Mouse (Mus musculus): ENCODE measurements around the gene Klhl29. TPM values are rescaled to one million over a fixed set of nuclear protein-coding genes. Genes with fewer than 3 reads are reported as not detected.

Gene Klhl29
- polyA plus RNA-seq, 1 experiment from 2014 or later = 0.50 TPM

- 70% methylated on average over 5 of the region's 5 CpGs for WGBS
- H3K9ac ChIP-seq (ENCODE audit: low read length) = no peak overlapping the region
- H3K36me3 ChIP-seq (ENCODE audit: control insufficient read depth, insufficient read depth, low read length) = no peaks in the 10 kb centered on the region
- H3K4me3 ChIP-seq (ENCODE audit: control insufficient read depth in 1 of 2, insufficient read depth in 1 of 2, low read depth in 1 of 2, low read length in 2 of 2) = no peak overlapping the region
- no peaks in the 10 kb centered on the region for H3K9me3 ChIP-seq (ENCODE audit: control insufficient read depth, low read length)
- ATAC-seq (ENCODE audit: insufficient number of reproducible peaks, insufficient read depth, low FRiP score, low read depth) = no peak
- no peaks in the 10 kb centered on the region for H3K4me1 ChIP-seq (ENCODE audit: control insufficient read depth in 2 of 2, insufficient read depth in 2 of 2, low read length in 2 of 2)
- H3K4me2 ChIP-seq (ENCODE audit: low read length) = no peak overlapping the region
- H3K27me3 ChIP-seq (ENCODE audit: control insufficient read depth, insufficient read depth, low read length) = no peaks in the 10 kb centered on the region
- no peak overlapping the region for H3K27ac ChIP-seq (replicated peaks in 1 of 2; ENCODE audit: control insufficient read depth in 1 of 2, insufficient read depth in 1 of 2, low read depth in 2 of 2, low read length in 2 of 2)
Measured at GRCm38 (mm10) chr12:5147346-5148035, 228.0 kb downstream of the Klhl29 start.

- Histone ChIP-seq H3K27me3 (ENCODE audit: control insufficient read depth, insufficient read depth, low read length) (no peaks in the 10 kb centered on the region), H3K4me3 (ENCODE audit: control insufficient read depth in 1 of 2, insufficient read depth in 1 of 2, low read depth in 1 of 2, low read length in 2 of 2) (no peak overlapping the region), H3K9me3 (ENCODE audit: control insufficient read depth, low read length) (no peaks in the 10 kb centered on the region), H3K9ac (ENCODE audit: low read length) (no peak overlapping the region), H3K36me3 (ENCODE audit: control insufficient read depth, insufficient read depth, low read length) (no peaks in the 10 kb centered on the region), H3K4me2 (ENCODE audit: low read length) (no peak overlapping the region), H3K4me1 (ENCODE audit: control insufficient read depth in 2 of 2, insufficient read depth in 2 of 2, low read length in 2 of 2) (no peaks in the 10 kb centered on the region), H3K27ac (replicated peaks in 1 of 2; ENCODE audit: control insufficient read depth in 1 of 2, insufficient read depth in 1 of 2, low read depth in 2 of 2, low read length in 2 of 2) (no peak overlapping the region)
- ATAC-seq (ENCODE audit: insufficient number of reproducible peaks, insufficient read depth, low FRiP score, low read depth) = no peak
- 56% methylated on average over 5 of the region's 5 CpGs for WGBS
Measured at GRCm38 (mm10) chr12:5143903-5144781, 231.3 kb downstream of the Klhl29 start.

GRCm38 (mm10) chr12:5143224-5143623, 232.3 kb downstream of the Klhl29 start:
- no peak for ATAC-seq (ENCODE audit: insufficient number of reproducible peaks, insufficient read depth, low FRiP score, low read depth)
- Histone ChIP-seq H3K4me2 (ENCODE audit: low read length) (no peak overlapping the region), H3K4me3 (ENCODE audit: control insufficient read depth in 1 of 2, insufficient read depth in 1 of 2, low read depth in 1 of 2, low read length in 2 of 2) (no peak overlapping the region), H3K36me3 (ENCODE audit: control insufficient read depth, insufficient read depth, low read length) (no peaks in the 10 kb centered on the region), H3K27me3 (ENCODE audit: control insufficient read depth, insufficient read depth, low read length) (no peaks in the 10 kb centered on the region), H3K27ac (replicated peaks in 1 of 2; ENCODE audit: control insufficient read depth in 1 of 2, insufficient read depth in 1 of 2, low read depth in 2 of 2, low read length in 2 of 2) (no peak overlapping the region), H3K9ac (ENCODE audit: low read length) (no peak overlapping the region), H3K9me3 (ENCODE audit: control insufficient read depth, low read length) (no peaks in the 10 kb centered on the region), H3K4me1 (ENCODE audit: control insufficient read depth in 2 of 2, insufficient read depth in 2 of 2, low read length in 2 of 2) (no peaks in the 10 kb centered on the region)
- WGBS = 82% methylated on average over 5 of the region's 5 CpGs

DNA sequence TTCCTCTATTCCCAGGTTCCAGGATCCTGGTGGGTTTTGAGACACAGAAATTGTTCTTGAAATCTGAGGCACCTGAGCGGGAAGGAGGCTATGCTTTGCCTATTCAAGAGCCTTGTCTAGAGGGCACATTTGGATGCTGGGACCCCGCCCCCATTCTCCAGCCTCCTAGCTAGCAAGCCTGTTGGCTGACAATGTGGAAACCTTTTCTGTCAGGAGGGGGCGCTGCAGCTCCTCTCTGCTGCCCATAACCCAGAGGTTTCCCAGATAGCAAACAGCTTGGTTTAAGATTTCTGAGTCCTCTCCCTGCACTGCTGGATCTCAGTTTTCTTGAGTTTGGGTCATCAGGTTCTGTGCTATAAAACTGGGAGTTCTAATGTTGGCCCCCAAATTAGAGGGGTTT, 232.7 kb downstream of the Klhl29 start:
- no peaks in the 10 kb centered on the region for H3K36me3 ChIP-seq (ENCODE audit: control insufficient read depth, insufficient read depth, low read length)
- H3K4me1 ChIP-seq (ENCODE audit: control insufficient read depth in 2 of 2, insufficient read depth in 2 of 2, low read length in 2 of 2) = no peaks in the 10 kb centered on the region
- no peak overlapping the region for H3K4me2 ChIP-seq (ENCODE audit: low read length)
- no peak overlapping the region for H3K9ac ChIP-seq (ENCODE audit: low read length)
- no peaks in the 10 kb centered on the region for H3K27me3 ChIP-seq (ENCODE audit: control insufficient read depth, insufficient read depth, low read length)
- no peak overlapping the region for H3K4me3 ChIP-seq (ENCODE audit: control insufficient read depth in 1 of 2, insufficient read depth in 1 of 2, low read depth in 1 of 2, low read length in 2 of 2)
- H3K27ac ChIP-seq (replicated peaks in 1 of 2; ENCODE audit: control insufficient read depth in 1 of 2, insufficient read depth in 1 of 2, low read depth in 2 of 2, low read length in 2 of 2) = no peak overlapping the region
- H3K9me3 ChIP-seq (ENCODE audit: control insufficient read depth, low read length) = no peaks in the 10 kb centered on the region
- 6% methylated on average over 3 of the region's 3 CpGs for WGBS
- ATAC-seq (ENCODE audit: insufficient number of reproducible peaks, insufficient read depth, low FRiP score, low read depth) = 0 out of 2 replicates have a peak, but pooled peaks have one; percentile 3

- no peak overlapping the region for H3K4me3 ChIP-seq (ENCODE audit: control insufficient read depth in 1 of 2, insufficient read depth in 1 of 2, low read depth in 1 of 2, low read length in 2 of 2)
- no peaks in the 10 kb centered on the region for H3K27me3 ChIP-seq (ENCODE audit: control insufficient read depth, insufficient read depth, low read length)
- no peaks in the 10 kb centered on the region for H3K4me1 ChIP-seq (ENCODE audit: control insufficient read depth in 2 of 2, insufficient read depth in 2 of 2, low read length in 2 of 2)
- no peaks in the 10 kb centered on the region for H3K9me3 ChIP-seq (ENCODE audit: control insufficient read depth, low read length)
- H3K27ac ChIP-seq (replicated peaks in 1 of 2; ENCODE audit: control insufficient read depth in 1 of 2, insufficient read depth in 1 of 2, low read depth in 2 of 2, low read length in 2 of 2) = no peak overlapping the region
- H3K36me3 ChIP-seq (ENCODE audit: control insufficient read depth, insufficient read depth, low read length) = no peaks in the 10 kb centered on the region
- WGBS = 19% methylated on average over 4 of the region's 4 CpGs
- H3K4me2 ChIP-seq (ENCODE audit: low read length) = no peak overlapping the region
- H3K9ac ChIP-seq (ENCODE audit: low read length) = no peak overlapping the region
- no peak for ATAC-seq (ENCODE audit: insufficient number of reproducible peaks, insufficient read depth, low FRiP score, low read depth)
Measured at GRCm38 (mm10) chr12:5141040-5141439, 234.4 kb downstream of the Klhl29 start.

- Histone ChIP-seq H3K9ac (ENCODE audit: low read length) (no peak overlapping the region), H3K4me1 (ENCODE audit: control insufficient read depth in 2 of 2, insufficient read depth in 2 of 2, low read length in 2 of 2) (no peaks in the 10 kb centered on the region), H3K4me3 (ENCODE audit: control insufficient read depth in 1 of 2, insufficient read depth in 1 of 2, low read depth in 1 of 2, low read length in 2 of 2) (no peak overlapping the region), H3K36me3 (ENCODE audit: control insufficient read depth, insufficient read depth, low read length) (no peaks in the 10 kb centered on the region), H3K27me3 (ENCODE audit: control insufficient read depth, insufficient read depth, low read length) (no peaks in the 10 kb centered on the region), H3K27ac (replicated peaks in 1 of 2; ENCODE audit: control insufficient read depth in 1 of 2, insufficient read depth in 1 of 2, low read depth in 2 of 2, low read length in 2 of 2) (no peak overlapping the region), H3K9me3 (ENCODE audit: control insufficient read depth, low read length) (no peaks in the 10 kb centered on the region), H3K4me2 (ENCODE audit: low read length) (no peak overlapping the region)
- no peak for ATAC-seq (ENCODE audit: insufficient number of reproducible peaks, insufficient read depth, low FRiP score, low read depth)
- 69% methylated on average over 4 of the region's 4 CpGs for WGBS
Measured at GRCm38 (mm10) chr12:5139302-5139701, 236.2 kb downstream of the Klhl29 start.

GRCm38 (mm10) chr12:5136300-5136699, 239.2 kb downstream of the Klhl29 start:
- ATAC-seq (ENCODE audit: insufficient number of reproducible peaks, insufficient read depth, low FRiP score, low read depth) = no peak
- WGBS = 30% methylated on average over 4 of the region's 4 CpGs

More at GRCm38 (mm10) chr12:5136300-5136699, 239.2 kb downstream of the Klhl29 start:
- Histone ChIP-seq H3K27ac (replicated peaks in 1 of 2; ENCODE audit: control insufficient read depth in 1 of 2, insufficient read depth in 1 of 2, low read depth in 2 of 2, low read length in 2 of 2) (no peak overlapping the region), H3K4me2 (ENCODE audit: low read length) (no peak overlapping the region), H3K36me3 (ENCODE audit: control insufficient read depth, insufficient read depth, low read length) (no peaks in the 10 kb centered on the region), H3K4me3 (ENCODE audit: control insufficient read depth in 1 of 2, insufficient read depth in 1 of 2, low read depth in 1 of 2, low read length in 2 of 2) (no peak overlapping the region), H3K27me3 (ENCODE audit: control insufficient read depth, insufficient read depth, low read length) (no peaks in the 10 kb centered on the region), H3K9me3 (ENCODE audit: control insufficient read depth, low read length) (no peaks in the 10 kb centered on the region), H3K4me1 (ENCODE audit: control insufficient read depth in 2 of 2, insufficient read depth in 2 of 2, low read length in 2 of 2) (no peaks in the 10 kb centered on the region), H3K9ac (ENCODE audit: low read length) (no peak overlapping the region)
